Mouse (Mus musculus) cerebellum, postnatal 36 days (tissue): Measurements from ENCODE around the gene Rcbtb2.
A peak's percentile ranks its signal among the peaks of the same experiment; 100 is the strongest.
"Not testable (repeated sequence)": the region's sequence is repeated elsewhere in the genome, so short reads cannot be mapped to it uniquely, and the experiment has no call there.

Experiments
- DNase-seq, 2 experiments: peaks; one replicate each; pipeline ENCODE4 v3.0.0; 2021 to 2022; ENCODE audit warnings: mixed read lengths in 2 of 2

The Rcbtb2 gene

GRCm38 (mm10) chr14:73122923-73123278, at the start of gene Rcbtb2:
Gene Rcbtb2 (plus strand): TSS chr14:73123037.
- DNase-seq, result no peak

GRCm38 (mm10) chr14:73083563-73083962, 39.3 kb upstream of the Rcbtb2 start:
- DNase-seq, result no peak

GRCm38 (mm10) chr14:73086425-73086824, 36.4 kb upstream of the Rcbtb2 start:
- no peak for DNase-seq

GRCm38 (mm10) chr14:73087247-73087646, 35.6 kb upstream of the Rcbtb2 start:
- no peak for DNase-seq

GRCm38 (mm10) chr14:73087746-73088145, 35.1 kb upstream of the Rcbtb2 start:
- no peak for DNase-seq

GRCm38 (mm10) chr14:73088224-73088623, 34.6 kb upstream of the Rcbtb2 start:
- no peak for DNase-seq

GRCm38 (mm10) chr14:73092871-73093270, 30.0 kb upstream of the Rcbtb2 start:
- DNase-seq, result no peak

- no peak for DNase-seq
These were observed 27.9 kb upstream of the Rcbtb2 start for GRCm38 (mm10) chr14:73094802-73095550.

- DNase-seq, result peak; percentile 30 to 36
These were observed 24.0 kb upstream of the Rcbtb2 start for GRCm38 (mm10) chr14:73098677-73099387.

- no peak for DNase-seq
These were observed 20.5 kb upstream of the Rcbtb2 start for GRCm38 (mm10) chr14:73102270-73102865.

- not testable (repeated sequence) for DNase-seq
These were observed 19.9 kb upstream of the Rcbtb2 start for GRCm38 (mm10) chr14:73102986-73103385.

- DNase-seq, result no peak
These were observed 17.9 kb upstream of the Rcbtb2 start for GRCm38 (mm10) chr14:73104913-73105312.

GRCm38 (mm10) chr14:73105407-73106185, 17.2 kb upstream of the Rcbtb2 start:
- DNase-seq, result no peak

GRCm38 (mm10) chr14:73106234-73106711, 16.6 kb upstream of the Rcbtb2 start:
- DNase-seq, result peak; percentile 52 to 67

- no peak for DNase-seq
These were observed 15.9 kb upstream of the Rcbtb2 start for GRCm38 (mm10) chr14:73106957-73107356.

- DNase-seq, result no peak
These were observed 15.5 kb upstream of the Rcbtb2 start for GRCm38 (mm10) chr14:73107371-73107770.

GRCm38 (mm10) chr14:73107952-73108351, 14.9 kb upstream of the Rcbtb2 start:
- DNase-seq, result no peak

GRCm38 (mm10) chr14:73110682-73111081, 12.2 kb upstream of the Rcbtb2 start:
- no peak for DNase-seq

GRCm38 (mm10) chr14:73111091-73111490, 11.7 kb upstream of the Rcbtb2 start:
- DNase-seq, result no peak

GRCm38 (mm10) chr14:73112186-73112840, 10.5 kb upstream of the Rcbtb2 start:
- DNase-seq, result no peak

- not testable (repeated sequence) for DNase-seq
These were observed 7.9 kb upstream of the Rcbtb2 start for GRCm38 (mm10) chr14:73114952-73115351.

- DNase-seq, result no peak
These were observed 6.5 kb upstream of the Rcbtb2 start for GRCm38 (mm10) chr14:73116301-73116700.
